Mouse (Mus musculus): ENCODE results near the gene Ly6g5c. TPM values are rescaled to one million over a fixed set of nuclear protein-coding genes. Genes with fewer than 3 reads are reported as not detected.
A peak's percentile ranks its signal among the peaks of the same experiment; 100 is the strongest.

Ly6g5c gene
- polyA plus RNA-seq, 1 experiment, result not detected

GRCm38 (mm10) chr17:35068213-35068914, 39.7 kb upstream of the Ly6g5c start:
- DNase-seq (ENCODE audit: low read depth), result no peak
- TF ChIP-seq CTCF (IDR thresholded peaks at IDR 0.05; ENCODE audit: borderline replicate concordance, extremely low read depth, insufficient read depth, insufficient read length) (no peak), POLR2A (IDR thresholded peaks at IDR 0.05; ENCODE audit: borderline replicate concordance, extremely low read depth, insufficient read depth, insufficient read length, poor library complexity, severe bottlenecking) (no peak)

- no peak for DNase-seq (ENCODE audit: low read depth)
- TF ChIP-seq CTCF (IDR thresholded peaks at IDR 0.05; ENCODE audit: borderline replicate concordance, extremely low read depth, insufficient read depth, insufficient read length) (no peak), POLR2A (IDR thresholded peaks at IDR 0.05; ENCODE audit: borderline replicate concordance, extremely low read depth, insufficient read depth, insufficient read length, poor library complexity, severe bottlenecking) (no peak)
Measured at GRCm38 (mm10) chr17:35070556-35071229, 37.4 kb upstream of the Ly6g5c start.

GRCm38 (mm10) chr17:35071454-35071853, 36.6 kb upstream of the Ly6g5c start:
- TF ChIP-seq CTCF (IDR thresholded peaks at IDR 0.05; ENCODE audit: borderline replicate concordance, extremely low read depth, insufficient read depth, insufficient read length) (no peak), POLR2A (IDR thresholded peaks at IDR 0.05; ENCODE audit: borderline replicate concordance, extremely low read depth, insufficient read depth, insufficient read length, poor library complexity, severe bottlenecking) (no peak)
- DNase-seq (ENCODE audit: low read depth), result no peak

- no peak for TF ChIP-seq CTCF (IDR thresholded peaks at IDR 0.05; ENCODE audit: borderline replicate concordance, extremely low read depth, insufficient read depth, insufficient read length)
Measured at GRCm38 (mm10) chr17:35074097-35074496, 34.0 kb upstream of the Ly6g5c start.

GRCm38 (mm10) chr17:35076507-35077176, 31.4 kb upstream of the Ly6g5c start, which contains the start of gene Ly6g6e:
Gene Ly6g6e, plus strand, starts transcription at chr17:35076902.
- TF ChIP-seq CTCF (IDR thresholded peaks at IDR 0.05; ENCODE audit: borderline replicate concordance, extremely low read depth, insufficient read depth, insufficient read length) (no peak), POLR2A (IDR thresholded peaks at IDR 0.05; ENCODE audit: borderline replicate concordance, extremely low read depth, insufficient read depth, insufficient read length, poor library complexity, severe bottlenecking) (no peak)
- peak; percentile 76 for DNase-seq (ENCODE audit: low read depth)

More at GRCm38 (mm10) chr17:35074097-35074496, 34.0 kb upstream of the Ly6g5c start:
- DNase-seq (ENCODE audit: low read depth), result peak; percentile 23

- peak; percentile 24 for DNase-seq (ENCODE audit: low read depth)
Measured at GRCm38 (mm10) chr17:35077285-35077684, 30.8 kb upstream of the Ly6g5c start.

GRCm38 (mm10) chr17:35077786-35078233, 30.3 kb upstream of the Ly6g5c start, which contains the start of gene Ly6g6d:
Gene Ly6g6d, minus strand, starts transcription at chr17:35078065.
- peak; percentile 44 for DNase-seq (ENCODE audit: low read depth)
- TF ChIP-seq POLR2A (IDR thresholded peaks at IDR 0.05; ENCODE audit: borderline replicate concordance, extremely low read depth, insufficient read depth, insufficient read length, poor library complexity, severe bottlenecking) (no peak), CTCF (IDR thresholded peaks at IDR 0.05; ENCODE audit: borderline replicate concordance, extremely low read depth, insufficient read depth, insufficient read length) (peak; percentile 37; the same call in 1 of the 2 replicates)

More at GRCm38 (mm10) chr17:35077285-35077684, 30.8 kb upstream of the Ly6g5c start:
- no peak for TF ChIP-seq POLR2A (IDR thresholded peaks at IDR 0.05; ENCODE audit: borderline replicate concordance, extremely low read depth, insufficient read depth, insufficient read length, poor library complexity, severe bottlenecking)
- TF ChIP-seq CTCF (IDR thresholded peaks at IDR 0.05; ENCODE audit: borderline replicate concordance, extremely low read depth, insufficient read depth, insufficient read length), result no peak

GRCm38 (mm10) chr17:35079778-35080177, 28.3 kb upstream of the Ly6g5c start:
- no peak for DNase-seq (ENCODE audit: low read depth)
- no peak for TF ChIP-seq CTCF (IDR thresholded peaks at IDR 0.05; ENCODE audit: borderline replicate concordance, extremely low read depth, insufficient read depth, insufficient read length)
- no peak for TF ChIP-seq POLR2A (IDR thresholded peaks at IDR 0.05; ENCODE audit: borderline replicate concordance, extremely low read depth, insufficient read depth, insufficient read length, poor library complexity, severe bottlenecking)

GRCm38 (mm10) chr17:35080248-35080647, 27.8 kb upstream of the Ly6g5c start:
- TF ChIP-seq POLR2A (IDR thresholded peaks at IDR 0.05; ENCODE audit: borderline replicate concordance, extremely low read depth, insufficient read depth, insufficient read length, poor library complexity, severe bottlenecking) (no peak), CTCF (IDR thresholded peaks at IDR 0.05; ENCODE audit: borderline replicate concordance, extremely low read depth, insufficient read depth, insufficient read length) (no peak)

GRCm38 (mm10) chr17:35080710-35081109, 27.4 kb upstream of the Ly6g5c start:
- DNase-seq (ENCODE audit: low read depth), result no peak
- TF ChIP-seq POLR2A (IDR thresholded peaks at IDR 0.05; ENCODE audit: borderline replicate concordance, extremely low read depth, insufficient read depth, insufficient read length, poor library complexity, severe bottlenecking) (no peak), CTCF (IDR thresholded peaks at IDR 0.05; ENCODE audit: borderline replicate concordance, extremely low read depth, insufficient read depth, insufficient read length) (no peak)

More at GRCm38 (mm10) chr17:35080248-35080647, 27.8 kb upstream of the Ly6g5c start:
- no peak for DNase-seq (ENCODE audit: low read depth)

All from brain, embryonic 14.5 days (tissue).